Mouse (Mus musculus): ENCODE measurements around the gene Pdpn.

Pdpn gene

DNA sequence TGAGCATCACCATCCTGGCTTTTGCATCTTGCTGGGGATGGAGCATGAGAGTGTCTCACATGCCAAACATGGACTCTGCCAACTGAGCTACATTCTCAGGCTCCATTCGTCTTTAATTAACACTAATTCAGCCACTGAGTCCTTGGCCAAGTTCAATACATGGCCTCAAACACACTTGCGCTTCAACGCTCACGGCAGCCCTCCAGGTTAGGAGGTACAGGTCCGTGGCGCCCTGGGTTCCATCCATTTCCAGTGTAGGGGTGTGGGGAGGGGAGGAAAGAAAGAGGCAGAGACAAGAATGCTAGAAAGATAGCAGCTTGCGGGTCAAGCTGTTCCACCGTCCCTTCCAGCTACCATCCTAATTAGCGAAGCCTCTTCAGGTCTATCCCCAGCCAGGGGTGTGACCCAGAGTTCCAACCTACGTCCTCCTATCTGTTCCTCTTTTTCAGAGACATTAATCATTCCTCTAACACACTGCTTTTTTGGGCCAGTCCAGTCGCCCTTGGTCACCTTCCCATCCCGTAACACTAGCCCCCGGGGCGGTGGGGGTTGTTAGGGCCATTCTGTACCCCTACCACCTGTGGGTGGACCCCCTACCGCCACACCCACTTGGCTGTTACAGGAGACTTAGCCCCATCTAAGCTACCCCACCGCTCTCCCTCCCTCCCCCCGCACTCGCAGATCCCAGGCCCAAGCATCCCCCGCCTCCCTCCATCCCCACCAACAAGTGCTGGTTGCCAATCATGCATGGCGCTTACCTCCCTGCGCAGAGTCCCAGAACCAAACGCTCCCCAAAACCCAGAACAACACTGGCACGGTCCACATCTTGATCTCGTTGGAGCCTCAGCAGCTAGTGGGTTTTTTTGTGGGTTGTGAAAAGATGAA, 691 bp downstream of the Pdpn start:
- no peak for DNase-seq (ENCODE audit: low spot score in 2 of 2)

DNA sequence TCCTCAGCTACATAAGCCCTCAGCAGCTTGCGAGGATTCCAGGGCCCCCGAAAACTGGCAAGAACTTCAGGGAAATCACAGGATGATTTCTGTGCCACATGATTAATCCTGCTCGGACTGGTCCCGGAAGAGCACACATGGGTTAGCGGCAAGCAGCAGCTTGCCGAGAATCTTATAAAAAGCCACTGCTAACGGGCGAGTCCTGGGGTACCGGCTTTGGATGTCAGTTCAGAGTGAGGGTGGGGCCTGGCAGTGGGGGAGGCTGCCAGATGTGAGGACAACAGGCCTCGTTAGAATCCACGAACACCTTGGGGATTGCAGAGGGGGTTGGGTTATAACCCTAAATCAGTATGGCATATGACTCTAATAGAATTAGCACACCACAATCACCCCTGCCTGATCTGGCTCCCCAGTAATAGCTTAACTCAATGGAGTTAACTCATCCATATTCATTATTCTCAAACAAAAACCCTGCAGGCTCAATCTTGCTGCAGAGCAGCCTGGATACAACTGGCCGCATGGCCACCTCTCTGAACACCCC, 2.3 kb downstream of the Pdpn start:
- DNase-seq (ENCODE audit: low spot score in 2 of 2), result no peak

DNA sequence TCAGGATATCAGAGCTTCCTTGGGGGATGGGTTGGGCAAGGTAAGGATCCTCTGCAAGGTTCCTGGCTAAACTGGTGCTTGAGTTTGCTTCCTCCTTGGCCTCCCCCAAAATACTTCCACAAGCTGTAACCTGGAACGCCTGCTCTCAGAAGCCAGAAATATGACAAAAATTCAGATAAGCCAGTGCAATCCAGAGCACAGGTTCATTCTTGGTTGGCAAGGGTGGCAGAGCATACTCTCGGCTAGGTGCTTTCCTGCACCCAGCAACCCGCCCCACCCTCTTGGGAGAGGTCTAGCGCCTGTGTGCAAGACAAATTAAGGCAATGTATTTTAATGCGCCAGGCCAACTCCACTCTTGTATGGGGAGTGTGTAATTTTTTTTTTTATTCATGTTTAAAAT, 3.2 kb downstream of the Pdpn start:
- no peak for DNase-seq (ENCODE audit: low spot score in 2 of 2)

DNA sequence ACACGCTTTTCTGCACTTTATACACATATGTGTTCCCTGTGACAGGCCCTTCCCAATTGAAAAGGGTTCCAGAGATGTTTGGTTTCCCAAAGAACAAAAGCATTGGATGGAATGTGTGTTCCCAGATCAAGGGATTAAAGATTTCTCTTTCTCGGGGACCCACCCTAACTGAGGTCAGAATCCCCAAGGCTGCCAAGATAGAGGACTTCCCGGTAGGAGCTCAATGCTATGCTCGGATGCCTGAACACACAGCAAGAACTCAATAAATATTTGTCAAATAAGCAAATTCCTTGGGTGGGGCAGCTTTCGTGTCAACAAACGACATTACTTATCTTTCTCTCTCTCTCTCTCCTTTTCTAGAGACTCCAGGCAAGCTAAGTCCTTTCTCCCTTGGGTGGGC, 5.0 kb downstream of the Pdpn start:
- no peak for DNase-seq (ENCODE audit: low spot score in 2 of 2)

DNA sequence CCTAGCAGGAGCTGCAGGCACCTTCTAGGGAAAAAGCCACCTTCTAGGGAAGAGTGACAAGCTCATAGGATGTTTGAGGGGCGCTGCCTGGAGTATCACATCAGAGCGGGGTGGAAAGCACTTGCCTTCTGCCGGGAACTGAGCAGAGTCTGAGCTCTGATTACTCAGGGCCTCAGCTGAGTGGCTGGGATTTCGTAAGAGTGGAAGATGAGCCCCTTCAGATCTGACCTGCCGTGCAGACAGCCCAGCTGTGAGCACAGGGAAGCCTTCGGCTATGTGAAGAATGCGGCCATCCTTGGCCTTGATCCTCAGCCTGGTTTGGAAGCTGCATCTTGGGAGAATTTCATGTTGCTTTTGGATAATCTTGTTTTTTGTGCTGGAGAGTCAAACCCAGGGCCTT, 10.5 kb downstream of the Pdpn start:
- DNase-seq (ENCODE audit: low spot score in 2 of 2), result no peak

DNA sequence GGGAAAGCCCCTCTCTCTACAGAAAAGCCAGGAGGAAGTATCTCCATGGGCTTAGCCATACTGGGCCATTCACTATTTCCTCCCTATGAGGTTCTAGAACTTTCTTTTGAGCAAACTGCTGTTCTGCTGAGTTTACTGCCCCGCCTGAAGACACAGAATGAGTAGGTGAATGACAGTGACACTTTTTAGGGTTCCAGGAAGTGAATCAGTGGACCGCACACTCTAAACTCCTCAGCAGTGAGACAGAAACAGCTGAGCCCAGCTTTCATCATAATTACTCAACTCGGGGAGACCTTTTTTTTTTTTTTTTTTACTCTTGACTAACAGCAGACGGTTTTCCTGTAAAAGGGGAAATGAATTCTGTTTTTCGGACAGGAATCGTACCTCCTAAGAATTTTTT, 10.9 kb downstream of the Pdpn start:
- DNase-seq (ENCODE audit: low spot score in 2 of 2), result no peak

DNA sequence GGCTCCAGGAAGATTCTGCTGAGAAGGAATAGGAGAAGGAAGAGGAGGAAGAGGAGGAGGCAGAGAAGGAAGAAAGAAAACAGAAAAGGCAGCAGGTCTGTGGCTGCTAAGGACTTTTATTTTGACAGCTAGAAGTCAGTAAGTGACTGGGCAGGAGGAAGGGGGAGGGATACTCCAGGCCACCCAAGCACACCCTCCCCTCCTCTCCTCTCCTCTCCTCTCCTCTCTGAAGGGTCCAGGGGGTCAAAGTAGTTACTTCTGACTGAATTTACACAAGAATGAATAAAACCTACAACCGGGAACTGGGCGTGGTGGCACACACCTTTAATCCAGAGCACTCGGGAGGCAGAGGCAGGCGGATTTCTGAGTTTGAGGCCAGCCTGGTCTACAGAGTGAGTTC, 12.3 kb downstream of the Pdpn start:
- no peak for DNase-seq (ENCODE audit: low spot score in 2 of 2)

DNA sequence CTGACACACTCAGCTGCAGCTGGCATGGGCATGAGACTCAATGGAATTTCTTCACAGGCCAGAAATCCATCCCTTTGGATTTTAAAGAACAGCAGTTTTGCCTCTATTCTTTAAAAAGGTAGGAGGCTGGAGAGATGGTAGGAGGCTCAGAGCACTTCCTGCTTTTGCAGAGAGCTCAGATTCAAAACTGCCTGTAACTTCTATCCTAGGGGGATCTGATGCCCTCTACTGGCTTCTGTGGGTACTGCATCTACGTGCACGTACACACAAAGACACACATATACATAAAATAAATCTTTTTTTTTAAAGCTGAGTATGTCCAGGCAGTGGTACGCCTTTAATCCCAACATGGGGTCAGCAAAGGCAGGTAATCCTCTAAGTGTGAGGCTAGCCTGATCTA, 19.2 kb downstream of the Pdpn start:
- no peak for DNase-seq (ENCODE audit: low spot score in 2 of 2)

DNA sequence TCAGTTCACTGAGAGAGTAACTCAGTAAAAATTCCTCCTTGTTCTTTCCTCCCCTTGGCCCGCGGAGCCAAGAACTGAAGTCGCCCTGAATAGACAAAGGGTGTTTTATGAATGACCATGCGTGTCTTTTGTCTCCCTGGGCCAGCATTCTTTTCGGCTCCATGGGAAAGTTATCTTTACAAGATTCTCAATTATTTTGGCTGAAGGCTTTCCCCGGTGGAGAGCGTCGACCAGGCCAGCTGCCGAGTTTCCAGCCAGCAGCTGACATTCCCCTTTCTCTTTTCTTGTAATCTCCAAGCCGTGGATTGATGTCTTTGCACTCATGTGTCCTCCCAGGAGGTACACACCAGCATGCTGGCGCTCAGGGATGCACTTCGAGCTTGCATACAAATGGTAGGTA, 19.7 kb downstream of the Pdpn start:
- DNase-seq (ENCODE audit: low spot score in 2 of 2), result no peak

DNA sequence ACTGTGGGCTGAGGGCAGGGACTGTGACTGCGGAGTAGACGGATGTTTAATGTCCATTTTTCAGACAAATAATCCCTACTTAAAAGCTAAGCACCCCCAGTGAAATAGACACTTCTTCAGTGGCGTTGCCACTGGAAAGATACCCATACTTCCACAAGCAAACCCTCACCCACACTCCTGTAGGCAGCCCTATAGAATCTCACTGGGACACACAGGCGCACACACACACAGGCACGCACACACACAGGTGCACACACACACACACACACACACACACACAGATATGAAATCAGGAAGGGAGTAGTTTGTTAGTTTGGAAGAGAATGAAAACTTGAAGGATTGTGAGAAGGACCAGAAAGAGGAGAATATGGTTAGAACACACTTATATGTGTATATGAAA, 20.3 kb downstream of the Pdpn start:
- no peak for DNase-seq (ENCODE audit: low spot score in 2 of 2)

DNA sequence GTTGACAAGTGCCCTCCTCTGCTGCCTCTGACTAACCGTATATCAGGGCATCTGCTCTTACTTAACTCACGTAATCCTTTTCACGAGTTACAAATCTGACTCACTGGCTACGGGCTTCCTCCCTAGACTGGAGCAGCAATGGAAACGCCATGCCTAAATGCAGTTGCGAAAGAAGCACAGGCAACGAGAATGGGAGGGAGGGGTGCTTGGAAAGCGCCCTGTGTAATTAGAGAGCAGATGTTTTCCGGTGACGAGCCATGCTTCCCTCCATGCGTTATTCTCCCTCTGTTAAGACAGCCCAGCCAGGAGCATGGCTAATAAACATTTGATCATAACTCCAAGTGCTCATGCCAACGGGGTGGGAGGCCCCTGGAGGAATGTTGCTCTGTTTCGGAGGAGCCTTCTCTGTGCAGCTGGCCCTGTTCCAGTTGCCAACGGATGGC, 20.9 kb downstream of the Pdpn start:
- peak; percentile 39 to 50 for DNase-seq (ENCODE audit: low spot score in 2 of 2)

DNA sequence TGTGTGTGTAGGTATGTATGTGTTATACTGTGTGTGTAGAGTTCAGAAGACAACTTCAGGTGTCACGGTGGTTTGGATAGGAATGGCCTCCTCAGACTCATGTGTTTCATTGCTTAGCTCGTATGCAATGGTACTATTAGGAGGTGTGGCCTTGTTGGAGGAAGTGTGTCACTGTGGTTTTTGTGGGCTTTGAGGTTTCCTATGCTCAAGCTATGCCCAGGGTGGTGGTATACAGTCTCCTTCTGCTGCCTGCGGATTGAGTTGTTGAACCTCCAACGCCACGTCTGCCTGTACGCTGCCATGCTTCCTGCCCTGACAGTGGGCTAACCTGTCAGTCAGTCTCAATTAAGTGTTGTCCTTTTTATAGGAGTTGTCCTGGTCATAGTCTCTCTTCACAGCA, 22.0 kb downstream of the Pdpn start:
- no peak for DNase-seq (ENCODE audit: low spot score in 2 of 2)

DNA sequence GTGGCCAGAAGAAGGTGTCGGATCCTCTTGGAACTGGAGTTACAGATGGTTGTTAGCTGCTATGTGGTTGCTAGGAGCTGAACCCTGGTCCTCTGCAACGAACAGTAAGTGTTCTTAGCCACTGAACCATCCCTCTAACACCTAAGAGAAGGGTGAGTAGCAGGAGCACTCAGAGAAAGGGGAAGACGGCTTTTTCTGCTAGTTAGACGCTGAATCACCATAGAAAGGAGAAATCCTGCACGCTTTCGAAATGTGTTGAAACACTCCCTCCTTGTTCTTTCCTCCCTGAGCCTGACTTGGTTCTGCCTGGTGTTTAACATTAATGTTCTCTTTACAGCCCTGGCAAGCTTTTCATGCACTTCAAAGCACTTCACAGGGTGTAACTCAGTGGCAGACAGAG, 27.8 kb downstream of the Pdpn start:
- no peak for DNase-seq (ENCODE audit: low spot score in 2 of 2)

DNA sequence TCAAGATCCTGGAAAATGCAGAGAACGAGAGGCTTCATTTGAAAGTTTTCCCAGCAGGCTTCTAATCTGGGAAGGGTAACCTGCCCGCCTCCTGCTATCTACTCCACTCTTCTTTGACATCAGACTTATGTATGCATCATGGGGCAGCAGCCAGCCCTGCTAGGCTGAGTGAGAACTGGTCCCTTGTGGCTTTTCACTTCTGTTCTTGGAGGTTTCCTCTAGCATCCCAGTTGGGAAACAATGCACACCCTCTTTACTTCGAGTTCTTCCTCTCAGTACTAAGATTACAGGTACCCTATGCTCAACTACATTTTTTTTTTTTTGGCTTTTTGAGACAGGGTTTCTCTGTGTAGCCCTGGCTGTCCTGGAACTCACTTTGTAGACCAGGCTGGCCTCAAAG, 28.5 kb downstream of the Pdpn start:
- no peak for DNase-seq (ENCODE audit: low spot score in 2 of 2)

DNA sequence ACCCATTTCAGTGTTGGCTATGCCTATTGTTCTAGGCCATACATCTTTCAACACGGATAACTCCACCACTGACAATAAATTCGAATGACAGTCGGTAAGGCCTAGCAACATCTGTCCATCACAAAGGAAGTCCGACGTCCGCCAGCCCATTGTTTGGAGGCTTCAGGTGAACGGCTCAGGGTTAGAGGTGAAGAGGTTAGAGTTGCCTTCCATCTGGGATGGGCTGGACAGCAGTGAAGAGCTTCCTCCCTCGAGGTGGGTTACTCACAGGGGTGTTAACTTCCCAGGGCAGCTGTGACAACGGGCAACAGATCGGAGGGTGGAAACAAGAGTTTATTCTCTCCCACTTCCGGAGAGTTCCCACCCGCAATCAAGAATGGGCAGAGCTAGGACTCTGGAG, 36.7 kb downstream of the Pdpn start:
- DNase-seq (ENCODE audit: low spot score in 2 of 2), result no peak

DNA sequence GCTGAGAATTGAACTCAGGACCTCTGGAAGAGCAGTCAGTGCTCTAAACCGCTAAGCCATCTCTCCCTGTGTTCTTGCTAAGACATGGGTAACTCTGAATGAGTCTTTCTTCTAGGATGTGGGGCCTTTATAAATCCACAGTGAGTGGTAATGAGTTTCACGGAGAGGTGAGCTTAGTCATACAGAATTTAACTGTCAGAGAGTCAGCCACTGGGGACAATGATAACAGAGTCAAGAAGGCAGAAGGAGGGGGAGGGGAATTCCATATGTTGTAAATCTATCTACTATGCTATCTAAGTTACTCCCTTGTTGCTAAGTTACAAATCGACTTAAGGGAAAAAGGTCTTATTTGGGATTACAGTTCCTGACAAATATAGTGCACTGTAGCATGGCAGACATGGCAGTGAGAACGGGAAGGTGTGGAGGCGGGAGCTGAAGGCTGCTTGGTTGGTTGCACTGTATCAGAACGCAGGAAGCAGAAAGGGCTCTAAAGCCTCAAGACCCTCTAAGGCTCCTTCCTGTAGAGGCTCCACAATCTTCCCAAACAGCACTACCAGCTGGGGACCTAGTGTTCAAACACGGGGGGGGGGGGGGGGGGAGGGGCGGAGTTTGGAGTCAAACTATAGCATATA, 39.5 kb downstream of the Pdpn start:
- DNase-seq (ENCODE audit: low spot score in 2 of 2), result no peak

DNA sequence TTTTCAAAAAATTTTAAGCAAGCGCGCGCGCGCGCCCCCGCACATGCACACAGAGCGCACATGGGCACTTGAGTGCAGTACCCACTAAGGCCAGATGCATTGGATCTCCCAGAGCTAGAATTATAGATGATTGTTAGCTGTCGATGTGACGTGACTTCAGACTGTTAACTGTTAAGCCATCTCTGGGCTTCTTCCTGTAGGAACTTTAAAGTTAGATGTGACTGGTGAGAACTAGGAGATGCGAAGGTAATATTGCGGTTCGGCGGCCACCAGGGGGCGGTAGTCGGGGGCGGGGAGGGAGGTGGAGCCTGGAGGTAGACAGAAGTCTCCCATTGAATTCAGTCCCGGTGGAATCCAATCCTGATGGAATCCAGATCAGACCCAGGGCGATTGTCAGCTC, 40.8 kb downstream of the Pdpn start:
- no peak for DNase-seq (ENCODE audit: low spot score in 2 of 2)

DNA sequence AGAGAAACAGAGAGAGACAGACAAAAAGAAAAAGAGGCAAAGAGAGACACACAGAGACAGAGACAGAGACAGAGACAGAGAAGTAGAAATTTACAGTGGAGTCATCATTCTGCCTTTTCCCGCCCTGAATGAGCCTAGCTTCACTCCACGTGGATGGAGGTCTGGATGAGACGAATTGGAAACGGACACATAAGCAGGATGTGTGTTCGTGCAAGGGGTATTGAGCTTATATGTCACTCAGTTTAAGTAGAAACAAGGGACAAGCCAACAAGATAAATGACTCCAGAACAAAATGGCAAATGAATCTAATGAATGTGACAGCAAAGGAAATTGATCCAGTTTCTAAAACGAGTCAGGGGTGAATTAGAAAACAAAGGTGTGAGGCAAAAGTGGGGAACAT, 41.4 kb downstream of the Pdpn start:
- DNase-seq (ENCODE audit: low spot score in 2 of 2), result no peak

DNA sequence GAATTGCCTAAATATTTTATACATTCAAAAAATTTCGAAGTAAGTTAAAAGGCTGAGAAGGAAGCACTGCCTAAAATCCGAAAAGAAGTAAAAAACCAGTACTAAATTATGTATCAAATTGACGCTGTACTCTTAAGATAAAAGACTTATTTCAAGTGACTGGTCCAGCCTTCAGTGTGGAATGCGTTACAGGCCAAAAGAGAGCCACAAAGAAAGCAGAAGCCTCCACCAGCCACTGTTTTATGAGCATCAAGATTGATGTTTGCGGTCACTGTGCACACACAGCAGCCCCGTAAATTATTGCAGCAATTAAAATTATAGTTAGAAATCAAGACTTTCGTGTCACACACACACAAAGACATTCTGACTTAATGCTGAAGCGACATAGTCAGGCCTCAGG, 43.8 kb downstream of the Pdpn start:
- DNase-seq (ENCODE audit: low spot score in 2 of 2), result no peak

DNA sequence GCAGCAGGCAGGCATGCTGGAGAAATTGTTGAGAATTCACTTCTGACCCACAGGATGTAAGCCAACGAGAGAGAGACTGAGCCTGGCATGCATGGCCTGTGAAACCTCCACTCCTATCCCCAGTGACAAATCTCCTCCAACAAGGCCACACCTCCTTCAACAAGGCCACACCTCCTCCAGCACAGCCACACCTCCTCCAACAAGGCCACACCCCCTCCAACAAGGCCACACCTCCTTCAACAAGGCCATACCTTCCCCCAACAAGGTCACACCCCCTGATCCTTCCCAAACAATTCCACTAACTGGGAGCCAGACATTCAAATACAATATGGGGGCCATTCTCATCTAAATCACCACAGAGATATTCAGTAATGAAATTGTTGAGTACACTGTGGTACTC, 46.0 kb downstream of the Pdpn start:
- DNase-seq (ENCODE audit: low spot score in 2 of 2), result no peak

DNA sequence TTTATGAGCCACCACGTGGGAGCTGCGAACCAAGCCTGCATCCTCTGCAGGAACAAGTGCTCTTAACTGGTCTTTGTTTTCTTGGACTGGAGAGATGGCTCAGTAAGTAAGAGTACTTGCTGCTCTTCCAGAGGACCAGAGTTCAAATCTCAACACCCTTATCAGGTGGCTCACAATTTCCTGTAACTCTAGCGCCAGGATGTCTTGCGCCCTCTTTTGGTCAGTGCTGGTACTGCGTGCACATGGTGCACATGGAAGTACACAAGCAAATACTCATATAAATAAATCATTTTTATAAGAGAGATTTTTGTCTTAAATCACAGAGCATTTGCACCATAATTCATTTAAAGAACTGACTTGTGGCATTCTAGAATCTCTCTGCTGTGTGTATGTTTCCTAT, 51.3 kb downstream of the Pdpn start:
- DNase-seq (ENCODE audit: low spot score in 2 of 2), result no peak

DNA sequence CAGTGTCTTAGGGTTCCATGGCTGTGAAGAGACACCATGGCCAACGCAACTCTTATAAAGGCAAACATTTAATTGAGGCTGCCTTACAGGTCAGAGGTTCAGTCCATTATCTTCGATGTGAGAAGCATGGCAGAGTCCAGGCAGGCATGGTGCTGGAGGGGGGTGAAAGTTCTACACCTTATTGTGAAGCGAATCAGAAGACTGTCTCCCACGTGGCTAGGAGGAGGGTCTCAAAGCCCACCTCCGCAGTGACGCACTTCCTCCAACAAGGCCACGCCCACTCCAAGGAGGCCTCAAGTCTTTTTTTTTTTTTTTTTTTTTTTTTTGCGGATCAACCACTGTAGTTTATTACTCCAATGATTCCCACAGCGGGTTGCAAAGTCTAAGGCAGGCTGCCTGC, 58.1 kb downstream of the Pdpn start:
- no peak for DNase-seq (ENCODE audit: low spot score in 2 of 2)

DNA sequence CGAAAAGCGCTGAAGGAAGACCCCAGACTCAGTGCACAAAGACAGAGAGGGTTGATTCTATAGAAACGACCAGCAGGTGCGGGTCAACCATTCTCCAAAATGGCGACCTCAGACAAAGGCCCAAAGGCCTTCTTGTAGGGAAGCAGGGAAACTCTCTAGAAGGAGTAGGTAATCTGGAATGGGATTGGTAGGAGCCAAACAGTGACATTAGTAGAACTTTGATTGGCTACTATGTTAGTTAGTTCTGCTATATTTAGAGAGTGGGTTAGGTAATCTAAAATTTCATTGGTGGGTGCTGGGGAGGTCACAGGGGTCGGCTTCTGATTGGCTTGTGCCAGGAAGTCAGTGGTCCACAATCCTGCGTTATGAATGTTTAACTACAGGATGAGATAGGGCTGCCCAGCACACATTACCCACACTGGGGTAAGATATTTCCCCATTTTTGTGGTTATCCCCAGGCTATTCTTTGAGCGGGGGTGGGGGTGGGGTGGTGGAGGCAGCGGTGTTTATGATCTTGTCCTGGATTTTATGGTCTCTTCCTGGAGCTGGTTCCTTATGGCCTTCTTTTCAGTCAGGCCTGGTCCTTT, 59.7 kb downstream of the Pdpn start:
- no peak for DNase-seq (ENCODE audit: low spot score in 2 of 2)

Data from right cerebral cortex, postnatal 36 days (tissue).